Mouse (Mus musculus): ENCODE measurements around the gene Sh3gl3.

Sh3gl3 gene

GRCm38 (mm10) chr7:82234898-82235290, 61.3 kb downstream of the Sh3gl3 start:
- DNase-seq (ENCODE audit: extremely low spot score, low spot score), result no peak

- no peak for DNase-seq (ENCODE audit: extremely low spot score, low spot score)
Observed at GRCm38 (mm10) chr7:82235486-82235885, 61.8 kb downstream of the Sh3gl3 start.

- no peak for DNase-seq (ENCODE audit: extremely low spot score, low spot score)
Observed at GRCm38 (mm10) chr7:82236152-82236898, 62.7 kb downstream of the Sh3gl3 start.

- DNase-seq (ENCODE audit: extremely low spot score, low spot score), result no peak
Observed at GRCm38 (mm10) chr7:82236899-82237162, 63.2 kb downstream of the Sh3gl3 start.

- DNase-seq (ENCODE audit: extremely low spot score, low spot score), result no peak
Observed at GRCm38 (mm10) chr7:82240424-82241240, 67.0 kb downstream of the Sh3gl3 start.

GRCm38 (mm10) chr7:82244701-82245100, 71.1 kb downstream of the Sh3gl3 start:
- DNase-seq (ENCODE audit: extremely low spot score, low spot score), result no peak

GRCm38 (mm10) chr7:82248953-82249695, 75.5 kb downstream of the Sh3gl3 start:
- DNase-seq (ENCODE audit: extremely low spot score, low spot score), result no peak

- DNase-seq (ENCODE audit: extremely low spot score, low spot score), result no peak
Observed at GRCm38 (mm10) chr7:82253309-82253708, 79.7 kb downstream of the Sh3gl3 start.

- no peak for DNase-seq (ENCODE audit: extremely low spot score, low spot score)
Observed at GRCm38 (mm10) chr7:82256936-82257335, 83.3 kb downstream of the Sh3gl3 start.

GRCm38 (mm10) chr7:82257530-82257929, 83.9 kb downstream of the Sh3gl3 start:
- no peak for DNase-seq (ENCODE audit: extremely low spot score, low spot score)

GRCm38 (mm10) chr7:82260210-82260609, 86.6 kb downstream of the Sh3gl3 start:
- DNase-seq (ENCODE audit: extremely low spot score, low spot score), result peak; percentile 42

- peak; percentile 70 for DNase-seq (ENCODE audit: extremely low spot score, low spot score)
Observed at GRCm38 (mm10) chr7:82263141-82263540, 89.5 kb downstream of the Sh3gl3 start.

- no peak for DNase-seq (ENCODE audit: extremely low spot score, low spot score)
Observed at GRCm38 (mm10) chr7:82264119-82264518, 90.5 kb downstream of the Sh3gl3 start.

GRCm38 (mm10) chr7:82265365-82265764, 91.7 kb downstream of the Sh3gl3 start:
- no peak for DNase-seq (ENCODE audit: extremely low spot score, low spot score)

GRCm38 (mm10) chr7:82269948-82270347, 96.3 kb downstream of the Sh3gl3 start:
- no peak for DNase-seq (ENCODE audit: extremely low spot score, low spot score)

- no peak for DNase-seq (ENCODE audit: extremely low spot score, low spot score)
Observed at GRCm38 (mm10) chr7:82271742-82272141, 98.1 kb downstream of the Sh3gl3 start.

GRCm38 (mm10) chr7:82272875-82273274, 99.2 kb downstream of the Sh3gl3 start:
- peak; percentile 33 for DNase-seq (ENCODE audit: extremely low spot score, low spot score)

- DNase-seq (ENCODE audit: extremely low spot score, low spot score), result peak; percentile 59
Observed at GRCm38 (mm10) chr7:82274011-82274709, 100.5 kb downstream of the Sh3gl3 start.

- DNase-seq (ENCODE audit: extremely low spot score, low spot score), result no peak
Observed at GRCm38 (mm10) chr7:82274975-82275374, 101.3 kb downstream of the Sh3gl3 start.

- no peak for DNase-seq (ENCODE audit: extremely low spot score, low spot score)
Observed at GRCm38 (mm10) chr7:82275529-82276204, 102.0 kb downstream of the Sh3gl3 start.

- DNase-seq (ENCODE audit: extremely low spot score, low spot score), result no peak
Observed at GRCm38 (mm10) chr7:82282011-82282410, 108.4 kb downstream of the Sh3gl3 start.

Measured in neural tube, embryonic 10.5 days (tissue).